Mouse (Mus musculus) megakaryocyte, embryonic 14.5 days (primary cell): ENCODE results near the gene Ccdc191.

Experiments
- FLI1 ChIP-seq: IDR thresholded peaks from 2 replicates; pipeline ENCODE4 v1.6.1; 2012; ENCODE audit warnings: low read length, inconsistent platforms, mixed read lengths
- GATA1 ChIP-seq: IDR thresholded peaks from 3 replicates; pipeline ENCODE4 v1.6.1; 2012; ENCODE audit warnings: mixed read lengths, low read length, inconsistent platforms, borderline replicate concordance

DNA sequence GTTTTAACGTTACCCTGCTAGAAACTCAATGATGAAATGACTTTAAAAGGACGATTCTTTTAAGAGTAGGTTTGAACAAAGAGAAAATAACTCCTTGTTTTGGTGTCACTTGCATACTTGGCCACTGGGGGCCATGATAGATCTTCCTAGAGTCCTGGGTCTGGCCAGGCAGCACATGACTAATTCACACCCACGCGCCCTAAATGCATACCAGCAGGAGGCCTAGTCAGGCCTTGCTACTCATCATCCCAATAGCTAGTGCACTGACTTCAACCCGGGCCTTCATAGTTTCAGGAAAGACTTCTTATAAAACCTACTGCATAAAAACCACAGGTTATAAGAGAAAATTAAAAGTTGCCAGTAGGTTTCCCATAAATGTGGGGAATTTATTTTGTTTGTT is 112.5 kb downstream of the Ccdc191 start:
- no peak for TF ChIP-seq GATA1
- TF ChIP-seq FLI1: no peak
